Mouse (Mus musculus): ENCODE measurements around the gene Hnrnpa3.
"Not testable (repeated sequence)": the region's sequence is repeated elsewhere in the genome, so short reads cannot be mapped to it uniquely, and the experiment has no call there.

The Hnrnpa3 gene

DNA sequence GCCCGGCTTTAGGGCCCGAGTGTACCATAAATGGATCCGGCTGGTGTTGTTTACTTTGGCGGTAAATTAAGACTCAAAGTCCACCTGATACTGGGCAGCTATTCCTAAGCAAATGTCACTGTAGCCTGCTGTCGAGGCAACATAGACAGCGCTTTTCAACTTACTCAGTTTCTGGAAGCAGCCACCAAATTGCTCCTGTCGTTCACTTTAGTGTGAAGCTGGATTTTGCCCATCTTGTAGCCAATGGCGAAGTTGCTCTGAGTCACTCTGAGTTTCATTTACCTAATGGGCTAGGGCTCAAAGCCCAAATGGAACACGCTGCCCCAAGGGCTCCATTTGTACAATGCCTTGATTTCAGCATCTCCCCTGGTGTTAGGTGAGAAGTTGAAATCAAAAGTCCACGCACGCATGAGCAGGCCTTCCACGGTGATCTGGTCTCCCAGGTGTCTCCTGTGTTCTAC is 26.3 kb upstream of the Hnrnpa3 start:
- ChIA-PET POLR2A (interaction anchor here (0.6 to 10.1 kb wide), 77 partner anchors 10 to 1509 kb away, joined by 3 to 426 read pairs (median 13); partner anchors contain the start of genes Hnrnpa3 (in 3 of the 4), Nfe2l2 (in 3 of the 4) and Agps (in 1 of the 4)), CTCF (interaction anchor here in 3 of 4 experiments (0.6 to 2.7 kb wide), 4 partner anchors 10 to 99 kb away, joined by 3 to 9 read pairs (median 3); partner anchors contain the start of gene Nfe2l2 (in 1 of the 3))

- ChIA-PET POLR2A (interaction anchor here (0.6 to 10.1 kb wide), 109 partner anchors 10 to 1703 kb away, joined by 3 to 426 read pairs (median 6); partner anchors contain the start of genes Hnrnpa3 (in 4 of the 4), Agps (in 3 of the 4) and Nfe2l2 (in 3 of the 4)), CTCF (interaction anchor here in 3 of 4 experiments (0.6 to 2.7 kb wide), 10 partner anchors 11 to 802 kb away, joined by 3 to 9 read pairs (median 3); partner anchors contain the start of gene Nfe2l2 (in 1 of the 3))
Observed at GRCm38 (mm10) chr2:75633381-75633780, 25.7 kb upstream of the Hnrnpa3 start.

DNA sequence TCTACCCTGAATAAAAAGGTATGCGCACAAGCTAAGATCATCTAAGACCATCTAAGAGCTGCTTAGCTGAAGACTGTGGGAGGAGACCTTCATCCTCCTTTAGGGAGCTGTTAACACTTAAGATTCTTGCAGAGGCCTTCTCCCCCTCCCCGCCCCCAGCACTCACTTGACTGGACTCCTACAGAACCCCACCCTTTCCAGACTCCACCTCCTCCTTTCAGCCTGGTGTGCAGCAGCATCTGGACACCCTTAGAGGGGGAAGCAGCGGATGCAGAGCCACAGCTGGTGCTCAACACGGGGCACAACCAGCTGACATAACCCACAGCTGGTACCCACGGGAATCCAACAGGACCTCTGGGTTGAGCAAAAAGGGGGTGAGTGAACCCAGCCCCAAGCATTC is 25.3 kb upstream of the Hnrnpa3 start:
- ChIA-PET POLR2A (interaction anchor here (0.6 to 10.1 kb wide), 114 partner anchors 9 to 1703 kb away, joined by 3 to 426 read pairs (median 6); partner anchors contain the start of genes Hnrnpa3 (in 4 of the 4), Agps (in 3 of the 4) and Nfe2l2 (in 3 of the 4)), CTCF (interaction anchor here in 3 of 4 experiments (0.6 to 2.7 kb wide), 9 partner anchors 11 to 803 kb away, joined by 3 to 9 read pairs (median 3); partner anchors contain the start of gene Nfe2l2 (in 1 of the 3))

DNA sequence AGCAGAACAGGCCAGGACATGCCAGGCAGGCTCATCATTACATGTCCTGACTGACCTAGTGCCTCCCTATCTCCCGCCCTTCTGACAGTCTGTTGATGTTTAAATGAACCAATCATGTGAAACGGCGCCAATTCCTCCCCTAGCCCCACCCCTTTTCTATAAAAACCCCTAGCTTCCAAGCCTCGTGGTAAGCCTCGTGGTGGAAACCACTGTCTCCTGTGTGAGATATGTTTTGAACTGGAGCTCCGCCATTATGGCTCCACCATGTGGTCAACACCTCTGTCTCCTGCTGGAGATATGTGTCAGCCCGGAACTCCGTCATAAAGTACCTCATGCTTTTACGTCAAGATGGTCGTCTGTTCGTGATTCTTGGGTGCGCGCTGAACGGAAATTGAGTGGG is 24.6 kb upstream of the Hnrnpa3 start:
- POLR2A ChIA-PET: interaction anchor here (0.7 to 10.1 kb wide), 87 partner anchors 9 to 729 kb away, joined by 3 to 426 read pairs (median 10); partner anchors contain the start of genes Hnrnpa3 (in 4 of the 4), Agps (in 3 of the 4) and Nfe2l2 (in 3 of the 4)
- CTCF ChIA-PET: interaction anchor here in 3 of 4 experiments (0.6 to 2.7 kb wide), 5 partner anchors 12 to 250 kb away, joined by 3 to 9 read pairs (median 4); no protein-coding TSS in a partner anchor

DNA sequence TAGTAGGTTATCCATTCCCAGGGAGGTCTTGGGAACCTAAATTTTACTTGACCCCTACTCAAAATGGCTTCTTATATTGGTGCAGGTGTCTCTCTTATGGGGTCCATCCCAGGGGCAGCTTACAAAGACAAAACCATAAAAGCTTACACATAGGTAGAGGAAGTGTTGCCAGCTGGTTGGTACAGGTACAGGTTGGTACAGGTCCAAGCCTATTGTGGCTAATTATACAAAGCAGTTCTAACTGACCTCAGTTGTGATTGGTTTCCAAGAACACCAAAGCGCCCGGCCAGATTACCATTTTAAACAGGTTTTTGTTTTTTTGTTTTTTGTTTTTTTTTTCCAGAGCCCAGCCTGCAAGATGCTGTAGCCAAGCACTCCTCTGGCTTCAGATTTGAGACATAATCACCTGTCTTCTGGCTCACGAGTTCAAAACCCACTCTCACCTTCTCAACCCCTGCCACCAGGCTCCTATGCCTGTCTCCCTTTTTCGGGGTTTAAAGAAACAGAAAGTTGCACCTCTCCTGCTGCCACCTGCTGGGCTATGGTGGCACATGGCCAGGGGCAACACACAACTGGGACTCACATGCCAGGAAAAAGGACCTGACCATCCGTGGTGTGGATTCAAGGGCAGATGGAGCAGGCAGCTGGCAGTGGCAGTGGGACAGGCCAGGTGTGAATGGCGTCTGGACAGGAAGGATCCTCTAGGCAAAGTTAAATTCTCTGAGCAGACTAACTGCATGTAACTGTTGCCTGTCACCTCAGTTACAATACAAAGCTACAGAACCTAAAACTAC is 22.6 kb upstream of the Hnrnpa3 start:
- ChIA-PET POLR2A (interaction anchor here (0.6 to 10.1 kb wide), 45 partner anchors 8 to 1344 kb away, joined by 3 to 426 read pairs (median 9); partner anchors contain the start of genes Hnrnpa3 (in 3 of the 4), Nfe2l2 (in 3 of the 4) and Agps (in 1 of the 4)), CTCF (interaction anchor here in 3 of 4 experiments (0.5 to 1.4 kb wide), 9 partner anchors 9 to 121 kb away, joined by 3 to 6 read pairs (median 3); partner anchors contain the start of gene Nfe2l2 (in 1 of the 3))

DNA sequence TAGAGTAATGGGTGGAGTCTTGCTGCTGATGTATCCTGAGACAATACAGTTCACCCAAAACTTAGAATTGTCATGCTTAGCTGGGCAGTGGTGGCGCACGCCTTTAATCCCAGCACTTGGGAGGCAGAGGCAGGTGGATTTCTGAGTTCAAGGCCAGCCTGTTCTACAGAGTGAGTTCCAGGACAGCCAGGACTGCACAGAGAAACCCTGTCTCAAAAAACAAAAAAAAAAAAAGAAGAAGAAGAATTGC is 22.1 kb upstream of the Hnrnpa3 start:
- ChIA-PET CTCF (interaction anchor here in 3 of 4 experiments (0.5 to 1.2 kb wide), 5 partner anchors 21 to 220 kb away, joined by 3 to 5 read pairs (median 3); partner anchors contain the start of gene Nfe2l2 (in 1 of the 3)), POLR2A (interaction anchor here in 3 of 4 experiments (0.7 to 10.1 kb wide), 24 partner anchors 8 to 195 kb away, joined by 3 to 426 read pairs (median 82); partner anchors contain the start of genes Hnrnpa3 (in 3 of the 3), Nfe2l2 (in 2 of the 3) and Agps (in 1 of the 3))

DNA sequence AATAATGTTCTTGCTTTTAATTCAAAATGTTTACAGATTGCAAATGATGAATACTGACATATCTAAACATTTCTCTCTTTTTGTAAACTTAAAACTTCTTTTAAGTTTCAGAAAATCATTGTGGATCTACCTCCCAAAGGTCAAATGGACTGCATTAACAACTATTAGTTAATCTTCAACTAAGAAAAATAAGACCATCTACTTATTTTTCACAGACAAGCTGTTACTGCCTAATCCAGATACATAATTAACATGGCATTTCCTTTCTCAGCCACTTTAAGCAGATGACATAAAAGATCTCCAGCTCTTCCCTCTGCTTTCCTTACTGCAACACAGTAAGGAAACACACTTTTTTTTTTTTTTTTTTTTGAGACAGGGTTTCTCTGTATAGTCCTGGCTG is 21.7 kb upstream of the Hnrnpa3 start:
- POLR2A ChIA-PET: interaction anchor here in 3 of 4 experiments (0.5 to 10.1 kb wide), 25 partner anchors 7 to 195 kb away, joined by 3 to 426 read pairs (median 80); partner anchors contain the start of genes Hnrnpa3 (in 3 of the 3), Nfe2l2 (in 2 of the 3) and Agps (in 1 of the 3)
- CTCF ChIA-PET: interaction anchor here in 3 of 4 experiments (0.5 to 1.2 kb wide), 5 partner anchors 20 to 220 kb away, joined by 3 to 5 read pairs (median 3); partner anchors contain the start of gene Nfe2l2 (in 1 of the 3)

DNA sequence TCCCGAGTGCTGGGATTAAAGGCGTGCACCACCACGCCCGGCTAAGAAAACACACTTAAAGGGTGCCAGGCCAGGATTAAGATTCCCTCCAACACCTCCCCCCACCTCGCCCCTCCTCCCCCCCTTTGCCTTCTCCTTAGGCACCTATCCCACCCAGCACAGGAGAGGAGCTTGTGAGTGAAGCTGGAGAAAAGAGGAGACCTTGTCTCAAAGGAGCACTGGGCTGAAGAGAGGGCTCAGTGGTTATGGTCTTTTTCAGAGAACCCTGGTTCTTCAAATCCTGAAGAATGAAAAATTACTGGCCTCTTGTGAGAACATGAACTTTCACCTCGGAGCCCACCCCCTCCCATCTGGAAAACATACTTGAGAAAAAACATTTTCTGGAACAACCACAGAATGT is 21.2 kb upstream of the Hnrnpa3 start:
- ChIA-PET CTCF (interaction anchor here in 1 of 4 experiments (0.6 kb wide), 1 partner anchor 194 kb away, joined by 5 read pairs; no protein-coding TSS in a partner anchor), POLR2A (interaction anchor here in 3 of 4 experiments (0.5 to 10.1 kb wide), 12 partner anchors 9 to 194 kb away, joined by 3 to 426 read pairs (median 32); partner anchors contain the start of genes Hnrnpa3 (in 3 of the 3), Agps (in 1 of the 3) and Nfe2l2 (in 1 of the 3))

GRCm38 (mm10) chr2:75639535-75639934 is 19.5 kb upstream of the Hnrnpa3 start:
- POLR2A ChIA-PET, CTCF ChIA-PET: not testable (repeated sequence)

DNA sequence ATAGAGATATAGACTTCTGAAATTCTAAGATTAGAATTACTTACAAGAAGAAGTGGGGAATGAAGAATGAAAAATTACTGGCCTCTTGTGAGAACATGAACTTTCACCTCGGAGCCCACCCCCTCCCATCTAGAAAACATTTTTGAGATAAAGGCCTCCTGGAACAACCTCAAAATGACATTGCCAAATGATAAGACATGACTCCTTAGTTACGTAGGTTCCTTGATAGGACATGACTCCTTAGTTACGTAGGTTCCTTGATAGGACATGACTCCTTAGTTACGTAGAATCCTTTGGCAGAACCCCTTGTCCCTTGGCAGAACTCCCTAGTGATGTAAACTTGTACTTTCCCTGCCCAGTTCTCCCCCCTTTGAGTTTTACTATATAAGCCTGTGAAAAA is 16.7 kb upstream of the Hnrnpa3 start:
- POLR2A ChIA-PET: interaction anchor here in 3 of 4 experiments (0.5 to 11.9 kb wide), 7 partner anchors 8 to 136 kb away, joined by 9 to 246 read pairs (median 34); partner anchors contain the start of gene Hnrnpa3 (in 2 of the 3)
- CTCF ChIA-PET: not testable (repeated sequence)

DNA sequence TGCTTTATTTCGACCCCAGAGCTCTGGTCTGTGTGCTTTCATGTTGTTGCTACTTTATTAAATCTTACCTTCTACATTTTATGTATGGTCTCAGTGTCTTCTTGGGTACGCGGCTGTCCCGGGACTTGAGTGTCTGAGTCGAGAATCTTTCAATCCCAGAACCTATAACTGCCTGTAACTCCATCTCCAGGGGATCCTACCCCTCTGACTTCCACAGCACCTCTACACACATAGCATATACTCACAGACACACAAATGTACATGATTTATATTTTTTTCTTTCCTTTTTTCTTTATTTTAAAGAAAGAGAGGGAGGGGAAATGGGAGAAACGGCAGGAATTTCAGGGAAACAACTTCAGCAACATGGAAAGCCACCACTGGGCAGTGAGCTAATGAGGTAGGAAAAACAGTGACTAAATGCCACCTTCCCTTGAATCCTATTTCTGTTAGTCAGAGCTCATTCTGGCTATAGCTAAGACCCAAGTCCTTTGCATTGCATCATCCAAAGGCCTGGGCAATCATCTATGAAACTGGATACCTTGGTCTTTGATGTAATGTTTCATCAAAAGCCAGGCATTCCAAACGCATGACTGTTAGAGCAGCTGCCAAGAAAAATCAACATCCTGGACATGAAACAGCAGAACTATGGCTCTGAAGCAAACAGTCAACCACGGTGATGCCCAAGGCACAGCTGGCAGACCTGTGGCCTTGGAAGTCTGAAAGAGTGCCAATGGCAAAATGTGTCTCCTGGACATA is 16.1 kb upstream of the Hnrnpa3 start:
- POLR2A ChIA-PET: interaction anchor here in 3 of 4 experiments (0.5 to 11.9 kb wide), 14 partner anchors 9 to 136 kb away, joined by 3 to 246 read pairs (median 12); partner anchors contain the start of genes Hnrnpa3 (in 3 of the 3) and Nfe2l2 (in 2 of the 3)
- CTCF ChIA-PET: no interaction called here

- ChIA-PET CTCF (no interaction called here), POLR2A (interaction anchor here in 3 of 4 experiments (0.6 to 11.9 kb wide), 13 partner anchors 10 to 60 kb away, joined by 3 to 246 read pairs (median 13); partner anchors contain the start of genes Hnrnpa3 (in 3 of the 3) and Nfe2l2 (in 1 of the 3))
Observed at GRCm38 (mm10) chr2:75643950-75644349, 15.1 kb upstream of the Hnrnpa3 start.

- CTCF ChIA-PET: interaction anchor here in 1 of 4 experiments (1.1 kb wide), 1 partner anchor 10 kb away, joined by 3 read pairs; no protein-coding TSS in a partner anchor
- POLR2A ChIA-PET: interaction anchor here in 3 of 4 experiments (0.8 to 11.9 kb wide), 20 partner anchors 8 to 186 kb away, joined by 3 to 246 read pairs (median 8); partner anchors contain the start of genes Hnrnpa3 (in 3 of the 3), Nfe2l2 (in 3 of the 3) and Agps (in 1 of the 3)
Observed at GRCm38 (mm10) chr2:75645251-75645650, 13.8 kb upstream of the Hnrnpa3 start.

DNA sequence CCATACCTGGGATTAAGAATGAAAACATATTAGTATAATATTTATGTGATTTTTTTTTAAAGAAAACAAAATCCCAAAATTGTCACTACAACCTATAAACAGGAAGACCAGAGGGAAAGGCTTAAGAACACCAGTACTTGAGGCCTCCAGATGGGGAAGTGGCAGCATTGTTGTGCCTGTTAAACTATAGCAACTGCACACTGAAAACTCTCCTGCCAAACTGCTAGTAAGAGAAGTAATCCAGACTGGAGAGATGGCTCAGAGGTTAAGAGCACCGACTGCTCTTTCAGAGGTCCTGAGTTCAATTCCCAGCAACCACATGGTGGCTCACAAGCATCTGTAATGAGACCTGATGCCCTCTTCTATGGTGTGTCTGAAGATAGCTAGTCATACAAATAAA is 8.6 kb upstream of the Hnrnpa3 start:
- ChIA-PET CTCF (interaction anchor here in 2 of 4 experiments (0.6 to 1.1 kb wide), 2 partner anchors 36 to 733 kb away, joined by 3 read pairs; no protein-coding TSS in a partner anchor), POLR2A (interaction anchor here (0.8 to 12.1 kb wide), 16 partner anchors 8 to 118 kb away, joined by 3 to 375 read pairs (median 4); partner anchors contain the start of genes Hnrnpa3 (in 3 of the 4) and Nfe2l2 (in 1 of the 4))

- ChIA-PET POLR2A (interaction anchor here in 3 of 4 experiments (0.6 to 12.1 kb wide), 10 partner anchors 8 to 114 kb away, joined by 3 to 375 read pairs (median 4); partner anchors contain the start of gene Nfe2l2 (in 1 of the 3)), CTCF (no interaction called here)
Observed at GRCm38 (mm10) chr2:75653150-75653549, 5.9 kb upstream of the Hnrnpa3 start.

DNA sequence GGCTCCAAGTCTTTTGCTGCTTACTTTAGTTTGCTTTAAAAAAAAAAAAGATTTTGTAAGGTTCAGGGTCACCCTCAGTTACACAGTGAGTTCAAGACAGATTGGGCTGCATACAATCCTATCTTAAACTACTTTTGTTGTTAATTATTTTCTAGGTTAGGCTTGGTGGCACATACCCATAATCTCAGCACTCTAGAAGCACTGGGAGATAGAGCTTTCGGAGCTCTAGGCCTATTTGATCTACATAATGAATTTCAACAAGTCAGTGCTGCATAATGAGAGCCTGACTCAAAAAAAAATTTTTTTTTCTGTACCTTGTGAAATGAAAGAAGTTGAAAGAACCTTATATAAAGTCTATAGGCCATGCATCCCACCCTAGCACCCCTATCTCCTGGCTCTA is 4.4 kb upstream of the Hnrnpa3 start:
- POLR2A ChIA-PET: interaction anchor here in 3 of 4 experiments (0.7 to 12.1 kb wide), 22 partner anchors 9 to 114 kb away, joined by 3 to 426 read pairs (median 5); partner anchors contain the start of gene Nfe2l2 (in 2 of the 3)
- CTCF ChIA-PET: no interaction called here

GRCm38 (mm10) chr2:75656924-75657323 is 2.1 kb upstream of the Hnrnpa3 start:
- ChIA-PET CTCF (interaction anchor here in 1 of 4 experiments (1.2 kb wide), 1 partner anchor 21 kb away, joined by 3 read pairs; no protein-coding TSS in a partner anchor), POLR2A (interaction anchor here (0.5 to 12.1 kb wide), 49 partner anchors 7 to 413 kb away, joined by 3 to 426 read pairs (median 22); partner anchors contain the start of gene Nfe2l2 (in 3 of the 4))

Measured in embryonic stem cell, embryonic (primary cell).